Mouse (Mus musculus): ENCODE measurements at regions not wholly inside any gene's neighbourhood (a gene's known extent, or its start where the extent isn't known, plus 50 kb on each side); places are given as distances from the start of the nearest gene placed in this dataset.

DNA sequence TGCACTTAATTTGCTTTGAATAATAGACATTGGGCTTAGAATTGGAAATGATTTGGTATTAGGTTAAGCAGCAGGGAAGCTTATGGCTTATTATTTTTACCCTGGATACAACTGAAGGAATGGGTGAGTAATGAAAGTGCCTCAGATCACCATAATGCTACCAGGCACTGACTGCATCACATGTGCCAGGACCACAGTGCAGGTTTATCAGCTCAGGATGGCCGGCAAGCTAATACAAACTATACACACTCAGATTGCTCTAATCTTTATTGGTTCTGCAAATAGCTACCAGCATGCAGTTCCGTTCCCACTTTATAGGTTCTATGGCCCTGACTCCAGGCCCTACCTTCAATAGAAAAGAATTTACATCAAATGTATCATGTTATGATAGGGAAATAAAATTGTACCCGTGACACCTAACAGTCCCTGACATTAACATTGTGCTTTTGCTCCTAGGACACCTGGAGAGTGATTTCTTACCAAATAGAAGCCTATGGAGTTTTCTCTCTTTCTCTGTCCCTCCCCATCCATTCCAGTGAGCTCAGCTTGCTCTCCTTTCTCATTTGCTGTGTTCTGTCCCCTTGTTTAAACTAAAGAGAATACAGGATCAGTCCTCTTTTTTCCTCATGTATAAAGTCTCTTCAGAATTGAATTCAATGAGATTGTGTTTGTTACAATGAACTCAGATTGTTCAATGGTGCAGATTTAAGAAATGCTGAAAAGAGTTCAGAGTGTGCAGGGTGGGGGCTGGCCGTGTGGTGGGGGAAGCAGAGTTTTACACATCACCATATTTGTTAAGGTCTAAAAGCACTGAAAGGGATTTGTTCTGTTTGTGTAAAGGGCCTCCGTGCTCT is 121.3 kb upstream of the BC052040 start:
- DNase-seq, result no peak

- DNase-seq, result no peak
Observed at GRCm38 (mm10) chr2:115460882-115461151, 120.7 kb upstream of the BC052040 start.

DNA sequence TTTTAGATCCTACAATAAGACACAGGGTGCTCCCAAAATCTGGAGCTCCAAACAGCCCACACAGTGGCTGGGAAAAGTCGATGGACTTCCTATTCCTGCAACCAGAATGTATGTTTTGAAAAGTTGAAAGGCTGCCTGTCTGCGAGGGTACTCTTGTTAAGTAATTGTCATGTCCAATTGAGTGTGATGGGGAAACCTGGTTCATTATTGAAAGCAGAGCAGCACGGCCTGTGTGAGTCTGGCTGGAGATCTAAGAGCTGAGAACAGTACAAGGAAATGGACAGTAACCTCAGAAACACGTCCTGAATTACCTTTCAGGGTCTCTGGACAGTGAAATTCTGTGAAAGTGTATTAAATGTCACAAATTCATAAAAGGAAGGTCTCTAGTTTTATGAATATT is 115.3 kb upstream of the BC052040 start:
- DNase-seq, result no peak

GRCm38 (mm10) chr2:115467107-115467745 is 114.3 kb upstream of the BC052040 start:
- DNase-seq, result no peak

- no peak for DNase-seq
Observed at GRCm38 (mm10) chr2:115467936-115468335, 113.6 kb upstream of the BC052040 start.

DNA sequence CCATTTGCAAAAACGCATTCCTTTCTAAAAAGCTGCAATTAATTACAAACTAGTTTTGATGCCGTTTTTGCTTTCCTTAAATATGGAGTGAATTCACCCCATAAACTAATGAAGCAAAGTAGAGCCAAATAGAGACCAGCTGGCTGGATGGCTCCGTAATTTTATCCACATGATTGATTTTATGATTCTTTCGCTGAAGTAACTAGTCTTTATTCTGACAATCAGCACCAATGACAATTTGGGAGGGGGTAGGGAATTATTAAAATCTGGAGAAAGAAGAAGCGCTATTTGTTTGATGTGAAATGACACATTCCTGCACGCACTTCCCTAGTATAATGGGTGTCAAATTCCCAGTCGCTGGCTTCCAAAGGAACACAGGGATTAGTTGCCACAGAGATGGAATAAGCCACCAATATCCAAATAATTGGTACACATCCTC is 113.0 kb upstream of the BC052040 start:
- no peak for DNase-seq

- DNase-seq, result no peak
Observed at GRCm38 (mm10) chr2:115469165-115469821, 112.2 kb upstream of the BC052040 start.

- DNase-seq, result no peak
Observed at GRCm38 (mm10) chr2:115472393-115472792, 109.1 kb upstream of the BC052040 start.

- DNase-seq, result no peak
Observed at GRCm38 (mm10) chr2:115483418-115484288, 97.9 kb upstream of the BC052040 start.

- DNase-seq, result no peak
Observed at GRCm38 (mm10) chr2:115488465-115488864, 93.1 kb upstream of the BC052040 start.

GRCm38 (mm10) chr2:115493020-115493419 is 88.5 kb upstream of the BC052040 start:
- no peak for DNase-seq

- DNase-seq, result no peak
Observed at GRCm38 (mm10) chr2:115499904-115500303, 81.6 kb upstream of the BC052040 start.

GRCm38 (mm10) chr2:115509527-115509926 is 72.0 kb upstream of the BC052040 start:
- DNase-seq, result no peak

- no peak for DNase-seq
Observed at GRCm38 (mm10) chr2:115511146-115511545, 70.4 kb upstream of the BC052040 start.

DNA sequence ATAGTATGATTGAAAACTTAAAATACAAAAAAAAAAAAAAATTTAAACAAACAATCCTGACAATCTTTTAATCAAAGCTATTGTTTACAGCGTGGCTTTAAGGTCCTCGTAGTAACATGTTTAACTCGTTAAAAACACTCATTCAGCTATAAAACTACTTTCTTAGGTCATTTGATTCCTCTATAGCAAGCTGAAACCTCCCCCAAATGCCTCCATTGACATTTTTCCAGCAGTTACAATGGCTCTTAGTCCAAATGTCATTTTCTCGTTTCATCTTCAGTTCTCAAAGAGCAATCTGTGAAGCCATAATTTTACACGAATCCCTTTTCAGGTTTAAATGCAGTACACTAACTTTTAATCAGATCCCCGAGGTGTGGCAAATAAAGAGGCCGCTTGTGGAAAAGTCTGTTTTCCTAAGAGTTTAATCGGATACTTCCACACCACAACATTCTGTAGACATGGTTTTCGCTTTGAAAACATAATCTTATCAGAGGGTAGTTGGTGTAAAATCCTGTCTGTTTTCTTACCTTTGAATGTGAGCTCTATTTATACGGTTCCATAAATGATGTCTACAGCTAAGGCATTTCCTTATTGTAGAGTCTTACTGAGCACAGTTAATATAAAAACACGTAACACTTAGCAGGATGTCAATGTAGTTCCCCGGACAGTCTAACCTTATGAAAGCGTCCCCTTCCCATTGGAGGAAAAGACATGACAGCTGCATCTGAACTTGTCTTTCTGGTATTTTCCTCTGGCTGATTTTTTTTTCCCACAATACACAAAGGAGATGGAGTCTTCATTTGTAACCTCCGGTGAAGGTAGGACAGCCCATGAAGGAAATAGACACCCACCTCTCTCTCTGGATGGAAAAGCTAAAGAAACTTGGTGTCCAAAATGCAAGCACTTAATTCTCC is 69.6 kb upstream of the BC052040 start:
- no peak for DNase-seq

- no peak for DNase-seq
Observed at GRCm38 (mm10) chr2:115512891-115513290, 68.6 kb upstream of the BC052040 start.

GRCm38 (mm10) chr2:115513774-115514231 is 67.7 kb upstream of the BC052040 start:
- no peak for DNase-seq

GRCm38 (mm10) chr2:115514831-115515428 is 66.6 kb upstream of the BC052040 start:
- DNase-seq, result peak; percentile 16

GRCm38 (mm10) chr2:115515470-115515869 is 66.0 kb upstream of the BC052040 start:
- DNase-seq, result no peak

DNA sequence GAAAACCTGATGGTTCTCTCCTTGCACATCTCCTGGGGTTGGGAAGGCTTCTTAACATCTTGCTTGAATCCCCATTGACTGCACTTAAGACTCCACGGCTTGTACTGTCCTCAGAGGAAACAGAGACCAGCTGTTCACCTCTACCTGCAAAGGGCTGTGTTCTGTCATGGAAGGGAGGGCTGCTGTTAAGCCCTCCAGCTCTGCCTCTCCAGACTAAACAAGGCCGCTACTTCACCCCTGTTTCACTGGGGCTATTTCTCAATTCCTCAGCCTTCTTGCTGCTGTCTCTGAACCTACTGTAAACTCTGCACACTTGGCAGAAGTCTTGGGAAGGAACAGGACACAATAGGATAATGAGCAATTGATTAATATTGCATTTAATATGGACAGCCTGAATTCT is 64.7 kb upstream of the BC052040 start:
- no peak for DNase-seq

DNA sequence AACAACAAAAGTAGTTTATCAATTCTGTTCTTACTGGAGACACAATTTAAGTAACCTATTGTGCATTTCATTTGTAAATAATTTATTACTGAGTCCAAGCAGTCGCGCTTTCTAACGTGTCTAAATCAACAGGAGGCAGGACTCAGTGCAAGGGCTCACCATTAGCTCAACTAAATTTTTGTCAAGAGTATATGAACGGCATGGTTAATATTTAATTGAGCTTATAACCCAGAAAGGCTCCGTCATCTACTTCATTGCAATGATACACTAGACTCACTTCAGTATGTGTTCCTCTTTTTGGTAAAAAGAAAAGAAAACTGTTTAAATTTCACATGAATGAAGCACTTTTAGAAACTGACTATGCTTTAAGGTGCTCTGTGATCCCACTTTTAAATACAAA is 61.5 kb upstream of the BC052040 start:
- no peak for DNase-seq
